Mouse (Mus musculus): ENCODE results near the gene C530008M17Rik.

Gene C530008M17Rik

GRCm38 (mm10) chr5:76702646-76703045 lies 46.3 kb downstream of the C530008M17Rik start:
- in situ Hi-C loops (cut with MboI), result no loop called here

- in situ Hi-C loops (cut with MboI), result no loop called here
These were observed 49.2 kb downstream of the C530008M17Rik start for GRCm38 (mm10) chr5:76705307-76706173.

GRCm38 (mm10) chr5:76707072-76707471 lies 50.8 kb downstream of the C530008M17Rik start:
- in situ Hi-C loops (cut with MboI), result no loop called here

- in situ Hi-C loops (cut with MboI), result no loop called here
These were observed 51.7 kb downstream of the C530008M17Rik start for GRCm38 (mm10) chr5:76708004-76708403.

- in situ Hi-C loops (cut with MboI), result no loop called here
These were observed 57.4 kb downstream of the C530008M17Rik start for GRCm38 (mm10) chr5:76713743-76714142.

GRCm38 (mm10) chr5:76719954-76720353 lies 63.6 kb downstream of the C530008M17Rik start:
- in situ Hi-C loops (cut with MboI), result no loop called here

GRCm38 (mm10) chr5:76724878-76725277 lies 68.6 kb downstream of the C530008M17Rik start:
- in situ Hi-C loops (cut with MboI), result no loop called here

GRCm38 (mm10) chr5:76726518-76727103 lies 70.3 kb downstream of the C530008M17Rik start:
- in situ Hi-C loops (cut with MboI), result no loop called here

- in situ Hi-C loops (cut with MboI), result no loop called here
These were observed 76.8 kb downstream of the C530008M17Rik start for GRCm38 (mm10) chr5:76733055-76733641.

- in situ Hi-C loops (cut with MboI), result no loop called here
These were observed 85.2 kb downstream of the C530008M17Rik start for GRCm38 (mm10) chr5:76741463-76741862.

GRCm38 (mm10) chr5:76742076-76742475 lies 85.8 kb downstream of the C530008M17Rik start:
- in situ Hi-C loops (cut with MboI), result no loop called here

GRCm38 (mm10) chr5:76744737-76745209 lies 88.5 kb downstream of the C530008M17Rik start:
- in situ Hi-C loops (cut with MboI), result no loop called here

- in situ Hi-C loops (cut with MboI), result no loop called here
These were observed 91.5 kb downstream of the C530008M17Rik start for GRCm38 (mm10) chr5:76747851-76748250.

- in situ Hi-C loops (cut with MboI), result no loop called here
These were observed 96.0 kb downstream of the C530008M17Rik start for GRCm38 (mm10) chr5:76752351-76752750.

GRCm38 (mm10) chr5:76760349-76760748 lies 104.0 kb downstream of the C530008M17Rik start:
- in situ Hi-C loops (cut with MboI), result no loop called here

- in situ Hi-C loops (cut with MboI), result no loop called here
These were observed 105.9 kb downstream of the C530008M17Rik start for GRCm38 (mm10) chr5:76762030-76762698.

GRCm38 (mm10) chr5:76763148-76763701 lies 106.9 kb downstream of the C530008M17Rik start:
- in situ Hi-C loops (cut with MboI), result no loop called here

- in situ Hi-C loops (cut with MboI), result no loop called here
These were observed 107.4 kb downstream of the C530008M17Rik start for GRCm38 (mm10) chr5:76763731-76764130.

- in situ Hi-C loops (cut with MboI), result no loop called here
These were observed 112.7 kb downstream of the C530008M17Rik start for GRCm38 (mm10) chr5:76769014-76769413.

GRCm38 (mm10) chr5:76769572-76769971 lies 113.3 kb downstream of the C530008M17Rik start:
- in situ Hi-C loops (cut with MboI), result no loop called here

GRCm38 (mm10) chr5:76771371-76771770 lies 115.1 kb downstream of the C530008M17Rik start:
- in situ Hi-C loops (cut with MboI), result no loop called here

- in situ Hi-C loops (cut with MboI), result no loop called here
These were observed 116.5 kb downstream of the C530008M17Rik start for GRCm38 (mm10) chr5:76772831-76773230.

Measured in mature B cell (primary cell).